8 mouse cellular contexts compared by ENCODE assay signal in the genomic region with DNA sequence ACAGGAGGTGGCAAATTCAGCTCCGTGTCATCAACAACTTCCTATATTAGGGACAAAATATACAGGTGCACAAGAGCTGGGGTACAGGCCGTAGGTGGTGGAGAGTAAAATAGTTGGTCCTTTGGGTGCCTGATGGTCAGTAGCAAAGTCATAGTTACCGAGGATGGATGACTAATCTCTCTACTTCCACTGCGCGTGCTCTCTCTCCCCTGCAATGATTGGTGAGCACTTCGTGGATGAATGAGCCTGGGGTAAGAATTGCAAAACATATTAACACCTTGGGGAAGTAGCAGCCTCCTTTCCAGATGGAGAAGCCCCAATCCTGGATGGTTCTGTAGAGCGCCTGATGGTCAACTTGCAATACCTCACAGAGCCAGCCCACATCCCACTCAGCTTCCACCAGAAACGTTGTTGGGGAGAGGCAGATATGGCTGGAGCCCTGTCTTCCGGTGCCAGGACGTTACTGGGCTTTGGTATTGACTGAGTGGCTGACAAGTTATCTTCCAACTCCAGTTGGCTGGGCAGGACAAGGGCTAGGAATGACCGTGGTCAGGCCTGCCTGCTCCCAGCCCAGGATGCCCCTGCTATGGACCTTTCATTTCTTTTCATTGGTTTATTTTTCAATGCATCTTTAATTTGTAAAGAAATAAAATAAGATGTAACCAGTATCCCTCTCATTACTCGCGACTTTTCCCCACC. TPM values are rescaled to one million over a fixed set of nuclear protein-coding genes. Genes with fewer than 3 reads are reported as not detected.
DNase-seq lines count a peak whose midpoint lies in the region; ATAC-seq and TF ChIP-seq lines count a peak whose summit lies in the region.

No protein-coding gene starts in this region.

- H3K9me3 ChIP-seq in ES-Bruce4 (replicated peaks; ENCODE audit: control insufficient read depth, insufficient read depth, low read length, poor library complexity, severe bottlenecking) = no peaks in the 10 kb centered on the region
- H3K9me3 ChIP-seq in forebrain, embryonic 13.5 days (replicated peaks) = no peaks in the 10 kb centered on the region
- no peaks in the 10 kb centered on the region for H3K9me3 ChIP-seq in limb, embryonic 14.5 days (ENCODE audit: control insufficient read depth, low read length)
- no peaks in the 10 kb centered on the region for H3K9me3 ChIP-seq in neural tube, embryonic 15.5 days (replicated peaks)

- no peak for TF ChIP-seq POLR2A in ES-Bruce4 (IDR thresholded peaks at IDR 0.05; ENCODE audit: insufficient read depth, low read length)
- no peak for TF ChIP-seq POLR2A in limb, embryonic 14.5 days (IDR thresholded peaks at IDR 0.05; ENCODE audit: borderline replicate concordance, extremely low read depth, insufficient read depth, insufficient read length)

- no peaks in the 10 kb centered on the region for H3K4me1 ChIP-seq in ES-Bruce4 (ENCODE audit: control insufficient read depth, insufficient read depth, low read length)
- peaks cover 44% of the 10 kb centered on the region for H3K4me1 ChIP-seq in forebrain, embryonic 13.5 days
- H3K4me1 ChIP-seq in limb, embryonic 14.5 days (ENCODE audit: control insufficient read depth, insufficient read depth, low read length) = peaks cover 25% of the 10 kb centered on the region
- H3K4me1 ChIP-seq in neural tube, embryonic 15.5 days = peaks cover 47% of the 10 kb centered on the region

- ATAC-seq in forebrain, embryonic 13.5 days = no peak; the same call in 1 of the 2 replicates
- peak; percentile 11 for ATAC-seq in limb, embryonic 14.5 days (ENCODE audit: low FRiP score, low read depth)
- ATAC-seq in neural tube, embryonic 15.5 days (ENCODE audit: low FRiP score) = peak; percentile 15

- H3K36me3 ChIP-seq in ES-Bruce4 (ENCODE audit: control insufficient read depth, insufficient read depth, low read length, poor library complexity, severe bottlenecking) = peaks cover 33% of the 10 kb centered on the region
- H3K36me3 ChIP-seq in forebrain, embryonic 13.5 days (ENCODE audit: poor library complexity, severe bottlenecking) = peaks cover 62% of the 10 kb centered on the region
- peaks cover 58% of the 10 kb centered on the region for H3K36me3 ChIP-seq in limb, embryonic 14.5 days (ENCODE audit: control insufficient read depth, insufficient read depth, low read length)
- peaks cover 48% of the 10 kb centered on the region for H3K36me3 ChIP-seq in neural tube, embryonic 15.5 days

- peak overlapping the region; percentile 47 for H3K9ac ChIP-seq in ES-Bruce4 (ENCODE audit: low read depth, poor library complexity, severe bottlenecking)
- peak overlapping the region; percentile 86 for H3K9ac ChIP-seq in forebrain, embryonic 13.5 days
- peak overlapping the region; percentile 88 for H3K9ac ChIP-seq in limb, embryonic 14.5 days (ENCODE audit: low read depth, low read length, severe bottlenecking)
- H3K9ac ChIP-seq in neural tube, embryonic 15.5 days (replicated peaks) = peak overlapping the region; percentile 92

- TF ChIP-seq CTCF in ES-Bruce4 (IDR thresholded peaks at IDR 0.05; ENCODE audit: low read depth, low read length) = no peak

- WGBS in forebrain, embryonic 13.5 days = 44% methylated on average over 13 of the region's 13 CpGs
- 46% methylated on average over 13 of the region's 13 CpGs for WGBS in limb, embryonic 14.5 days
- 48% methylated on average over 13 of the region's 13 CpGs for WGBS in neural tube, embryonic 15.5 days

- H3K27me3 ChIP-seq in ES-Bruce4 (ENCODE audit: control insufficient read depth, insufficient read depth, low read length, poor library complexity, severe bottlenecking) = no peaks in the 10 kb centered on the region
- H3K27me3 ChIP-seq in forebrain, embryonic 13.5 days = no peaks in the 10 kb centered on the region
- no peaks in the 10 kb centered on the region for H3K27me3 ChIP-seq in limb, embryonic 14.5 days (ENCODE audit: control insufficient read depth, insufficient read depth, low read length)
- H3K27me3 ChIP-seq in neural tube, embryonic 15.5 days (replicated peaks) = no peaks in the 10 kb centered on the region

- peak overlapping the region; percentile 60 for H3K4me3 ChIP-seq in ES-Bruce4 (ENCODE audit: low read depth, low read length)
- peak overlapping the region; percentile 73 for H3K4me3 ChIP-seq in forebrain, embryonic 13.5 days
- peak overlapping the region; percentile 86 for H3K4me3 ChIP-seq in limb, embryonic 14.5 days (replicated peaks; ENCODE audit: low read length)
- peak overlapping the region; percentile 95 for H3K4me3 ChIP-seq in neural tube, embryonic 15.5 days (replicated peaks)

- H3K27ac ChIP-seq in ES-Bruce4 (ENCODE audit: insufficient read depth, low read length) = no peak overlapping the region
- peak overlapping the region; percentile 94 for H3K27ac ChIP-seq in forebrain, embryonic 13.5 days
- H3K27ac ChIP-seq in limb, embryonic 14.5 days (replicated peaks; ENCODE audit: low read depth, low read length) = peak overlapping the region; percentile 95; the same call in 1 of the 2 replicates
- H3K27ac ChIP-seq in neural tube, embryonic 15.5 days (replicated peaks) = peak overlapping the region; percentile 99

- H3K4me2 ChIP-seq in forebrain, embryonic 13.5 days = peak overlapping the region; percentile 70
- peak overlapping the region; percentile 72 for H3K4me2 ChIP-seq in limb, embryonic 14.5 days (replicated peaks; ENCODE audit: low read depth, low read length, severe bottlenecking)
- H3K4me2 ChIP-seq in neural tube, embryonic 15.5 days = peak overlapping the region; percentile 85

- TF ChIP-seq EP300 in ES-Bruce4 (IDR thresholded peaks at IDR 0.05; ENCODE audit: insufficient read depth, low read depth, low read length) = no peak

- peak; percentile 27 for DNase-seq in kidney, adult 9 months
- no peak for DNase-seq in kidney, postnatal 10 days
- DNase-seq in limb, embryonic 14.5 days (ENCODE audit: low spot score) = no peak
- no peak for DNase-seq in urinary bladder, postnatal 10 days (ENCODE audit: low spot score)
- DNase-seq in gastrocnemius, postnatal 25 days = no peak

RNA-seq across cellular contexts. Expression of gene Fut11, which starts 0.4 kb away (rescaled TPM):
- polyA plus RNA-seq in ES-Bruce4 (2011; ENCODE audit: insufficient read depth, insufficient read length, low read depth, missing spikeins) = 8.0 and 8.9 TPM in 2 replicates
- 18.9 and 19.9 TPM in 2 replicates for polyA plus RNA-seq in forebrain, embryonic 13.5 days (2015; fragmentation: Nextera tagmentation; extraction: Ambion mirVana)
- 22.6 and 26.7 TPM in 2 replicates for polyA plus RNA-seq in limb, embryonic 14.5 days (2012; rRNA removed)
- 26.9 and 29.2 TPM in 2 replicates for polyA plus RNA-seq in limb, embryonic 14.5 days (2014; fragmentation: Nextera tagmentation; extraction: Ambion mirVana)
- polyA plus RNA-seq in neural tube, embryonic 15.5 days (2015; fragmentation: Nextera tagmentation; extraction: Ambion mirVana) = 30.0 and 31.5 TPM in 2 replicates
- 1 to 10 TPM; 2.7 to 4.0 TPM for total RNA-seq in gastrocnemius, postnatal 25 days (2021)

RNA-seq across cellular contexts. Expression of gene Chchd1, which starts 8.5 kb away (rescaled TPM):
- 131 and 151 TPM in 2 replicates for polyA plus RNA-seq in ES-Bruce4 (2011; ENCODE audit: insufficient read depth, insufficient read length, low read depth, missing spikeins)
- polyA plus RNA-seq in forebrain, embryonic 13.5 days (2015; fragmentation: Nextera tagmentation; extraction: Ambion mirVana) = 235 and 281 TPM in 2 replicates
- 62.8 and 131 TPM in 2 replicates for polyA plus RNA-seq in limb, embryonic 14.5 days (2012; rRNA removed)
- 187 and 202 TPM in 2 replicates for polyA plus RNA-seq in limb, embryonic 14.5 days (2014; fragmentation: Nextera tagmentation; extraction: Ambion mirVana)
- 173 and 194 TPM in 2 replicates for polyA plus RNA-seq in neural tube, embryonic 15.5 days (2015; fragmentation: Nextera tagmentation; extraction: Ambion mirVana)
- total RNA-seq in gastrocnemius, postnatal 25 days (2021) = 100 to 1,000 TPM; 110 to 119 TPM

RNA-seq across cellular contexts. Expression of gene Zswim8, which starts 13.0 kb away (rescaled TPM):
- 37.0 and 37.1 TPM in 2 replicates for polyA plus RNA-seq in ES-Bruce4 (2011; ENCODE audit: insufficient read depth, insufficient read length, low read depth, missing spikeins)
- 40.8 and 44.2 TPM in 2 replicates for polyA plus RNA-seq in forebrain, embryonic 13.5 days (2015; fragmentation: Nextera tagmentation; extraction: Ambion mirVana)
- polyA plus RNA-seq in limb, embryonic 14.5 days (2012; rRNA removed) = 195 and 272 TPM in 2 replicates
- polyA plus RNA-seq in limb, embryonic 14.5 days (2014; fragmentation: Nextera tagmentation; extraction: Ambion mirVana) = 38.9 and 43.7 TPM in 2 replicates
- polyA plus RNA-seq in neural tube, embryonic 15.5 days (2015; fragmentation: Nextera tagmentation; extraction: Ambion mirVana) = 39.1 and 43.0 TPM in 2 replicates
- total RNA-seq in gastrocnemius, postnatal 25 days (2021) = 10 to 100 TPM; 33.0 to 33.6 TPM

RNA-seq across cellular contexts. Expression of gene Sec24c, which starts 20.2 kb away (rescaled TPM):
- 133 and 140 TPM in 2 replicates for polyA plus RNA-seq in ES-Bruce4 (2011; ENCODE audit: insufficient read depth, insufficient read length, low read depth, missing spikeins)
- polyA plus RNA-seq in forebrain, embryonic 13.5 days (2015; fragmentation: Nextera tagmentation; extraction: Ambion mirVana) = 75.9 and 84.7 TPM in 2 replicates
- 149 and 207 TPM in 2 replicates for polyA plus RNA-seq in limb, embryonic 14.5 days (2012; rRNA removed)
- polyA plus RNA-seq in limb, embryonic 14.5 days (2014; fragmentation: Nextera tagmentation; extraction: Ambion mirVana) = 77.2 and 84.0 TPM in 2 replicates
- polyA plus RNA-seq in neural tube, embryonic 15.5 days (2015; fragmentation: Nextera tagmentation; extraction: Ambion mirVana) = 84.3 and 87.4 TPM in 2 replicates
- total RNA-seq in gastrocnemius, postnatal 25 days (2021) = 10 to 100 TPM; 65.0 to 68.8 TPM

RNA-seq across cellular contexts. Expression of gene Synpo2l, which starts 26.2 kb away (rescaled TPM):
- polyA plus RNA-seq in ES-Bruce4 (2011; ENCODE audit: insufficient read depth, insufficient read length, low read depth, missing spikeins) = 6.1 and 7.0 TPM in 2 replicates
- polyA plus RNA-seq in forebrain, embryonic 13.5 days (2015; fragmentation: Nextera tagmentation; extraction: Ambion mirVana) = 0.13 and 0.14 TPM in 2 replicates
- 25.4 and 27.1 TPM in 2 replicates for polyA plus RNA-seq in limb, embryonic 14.5 days (2012; rRNA removed)
- polyA plus RNA-seq in limb, embryonic 14.5 days (2014; fragmentation: Nextera tagmentation; extraction: Ambion mirVana) = 25.2 and 31.5 TPM in 2 replicates
- 1.4 and 2.4 TPM in 2 replicates for polyA plus RNA-seq in neural tube, embryonic 15.5 days (2015; fragmentation: Nextera tagmentation; extraction: Ambion mirVana)
- total RNA-seq in gastrocnemius, postnatal 25 days (2021) = 100 to 1,000 TPM; 135 to 192 TPM
